Mouse (Mus musculus): ENCODE measurements at regions not wholly inside any gene's neighbourhood (a gene's known extent, or its start where the extent isn't known, plus 50 kb on each side); places are given as distances from the start of the nearest gene placed in this dataset.

DNA sequence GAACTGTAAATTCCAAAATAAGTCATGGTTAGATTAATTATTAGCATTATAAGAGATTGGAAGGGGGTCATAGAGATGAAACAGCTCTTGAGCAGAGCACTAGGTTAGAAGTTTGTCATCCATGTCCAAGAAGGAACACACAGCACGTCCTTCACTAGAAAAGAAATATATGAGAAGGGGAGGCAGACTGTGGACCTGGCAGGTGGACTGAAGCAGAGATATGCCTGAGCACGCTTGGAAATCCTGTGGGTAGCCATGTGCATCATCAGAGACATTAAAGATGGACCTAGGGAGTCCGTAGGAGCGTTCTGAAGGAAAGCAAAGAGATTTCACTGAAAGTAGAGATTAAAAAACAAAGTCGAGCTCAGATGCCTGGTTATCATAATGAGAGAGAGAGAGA lies 343.9 kb upstream of the Rgma start:
- TF ChIP-seq POLR2A (IDR thresholded peaks at IDR 0.05; ENCODE audit: insufficient read depth, low read depth, low read length) = no peak
- no peak for TF ChIP-seq CTCF (IDR thresholded peaks at IDR 0.05; ENCODE audit: insufficient read depth, low read depth, low read length)
